8 mouse cellular contexts compared by ENCODE assay signal in genomic region chr17:65884061-65884669, GRCm38 (mm10). TPM values are rescaled to one million over a fixed set of nuclear protein-coding genes. Genes with fewer than 3 reads are reported as not detected.
DNase-seq lines count a peak whose midpoint lies in the region; ATAC-seq and TF ChIP-seq lines count a peak whose summit lies in the region.

No protein-coding gene starts in this region.

- H3K9me3 ChIP-seq in kidney, embryonic 14.5 days (ENCODE audit: control insufficient read depth, low read length) = no peaks in the 10 kb centered on the region

- H3K27ac ChIP-seq in kidney, embryonic 14.5 days (ENCODE audit: low read depth, low read length) = peak overlapping the region; percentile 83
- peak overlapping the region; percentile 60 for H3K27ac ChIP-seq in spleen, adult 2 months (ENCODE audit: insufficient read depth, low read length)

- no peaks in the 10 kb centered on the region for H3K36me3 ChIP-seq in kidney, embryonic 14.5 days (ENCODE audit: control insufficient read depth, insufficient read depth, low read length)
- no peaks in the 10 kb centered on the region for H3K36me3 ChIP-seq in spleen, adult 2 months (ENCODE audit: control insufficient read depth, insufficient read depth, low read length)

- TF ChIP-seq POLR2A in spleen, adult 2 months (IDR thresholded peaks at IDR 0.05; ENCODE audit: low read depth, low read length) = no peak

- TF ChIP-seq CTCF in spleen, adult 2 months (IDR thresholded peaks at IDR 0.05; ENCODE audit: extremely low read depth, insufficient read depth, insufficient read length, insufficient replicate concordance) = no peak

- under 1% methylated on average over 56 of the region's 56 CpGs for WGBS in kidney, embryonic 14.5 days
- WGBS in spleen, adult 2 months = under 1% methylated on average over 56 of the region's 56 CpGs

- H3K4me1 ChIP-seq in kidney, embryonic 14.5 days (ENCODE audit: control insufficient read depth, insufficient read depth, low read length) = peaks cover 34% of the 10 kb centered on the region
- no peaks in the 10 kb centered on the region; the same call in 1 of the 2 replicates for H3K4me1 ChIP-seq in spleen, adult 2 months (ENCODE audit: control insufficient read depth, insufficient read depth, insufficient read length)

- H3K4me3 ChIP-seq in kidney, embryonic 14.5 days (ENCODE audit: low read length) = peak overlapping the region; percentile 67
- peak overlapping the region; percentile 79 for H3K4me3 ChIP-seq in spleen, adult 2 months (ENCODE audit: extremely low read depth, insufficient read depth, insufficient read length)

- no peaks in the 10 kb centered on the region for H3K27me3 ChIP-seq in kidney, embryonic 14.5 days (ENCODE audit: control insufficient read depth, insufficient read depth, low read length)
- H3K27me3 ChIP-seq in spleen, adult 2 months (ENCODE audit: control insufficient read depth, insufficient read depth, low read length) = no peaks in the 10 kb centered on the region

- DNase-seq in adrenal gland, postnatal 14 days = peak; percentile 76
- DNase-seq in adrenal gland, adult 2 months = no peak
- DNase-seq in right cerebral cortex, adult 2 months (ENCODE audit: low spot score in 2 of 2) = peak; percentile 27 to 40
- no peak for DNase-seq in right cerebral cortex, postnatal 14 days
- DNase-seq in frontal cortex, postnatal 25 days (ENCODE audit: low spot score in 2 of 2) = peak; percentile 23 to 27
- peak; percentile 42 for DNase-seq in lung, postnatal 14 days
- DNase-seq in spleen, adult 2 months (ENCODE audit: low read depth in 1 of 2, low spot score in 2 of 2) = no peak

- H3K9ac ChIP-seq in kidney, embryonic 14.5 days (ENCODE audit: low read depth, low read length) = peak overlapping the region; percentile 78

- H3K4me2 ChIP-seq in kidney, embryonic 14.5 days (replicated peaks; ENCODE audit: low read depth, low read length) = peak overlapping the region; percentile 86

- ATAC-seq in kidney, embryonic 14.5 days (ENCODE audit: low FRiP score, low TSS enrichment) = peak; percentile 22

RNA-seq across cellular contexts. Expression of gene Ralbp1, which starts 1.4 kb away (rescaled TPM):
- 37.6 and 48.7 TPM in 2 replicates for total RNA-seq in adrenal gland, postnatal 14 days (2021)
- total RNA-seq in adrenal gland, adult 2 months (2021) = 10 to 100 TPM; 52.2 to 52.8 TPM
- polyA plus RNA-seq in adrenal gland, adult 2 months (2012; rRNA removed) = 23.7 and 28.4 TPM in 2 replicates
- polyA plus RNA-seq in kidney, embryonic 14.5 days (2014; fragmentation: Nextera tagmentation; extraction: Ambion mirVana) = 61.3 and 76.6 TPM in 2 replicates
- 22.7 and 26.6 TPM in 2 replicates for polyA plus RNA-seq in spleen, adult 2 months (2012; rRNA removed)

Comparison
In these comparisons a context has a peak if more than half of its experiments do, and no peak if none do; other contexts are left out.
1. DNase-seq: peak in adrenal gland, postnatal 14 days (single experiment), right cerebral cortex, adult 2 months (2 of 2), frontal cortex, postnatal 25 days (2 of 2) and lung, postnatal 14 days (single experiment); none in adrenal gland, adult 2 months (single experiment), right cerebral cortex, postnatal 14 days (single experiment) and spleen, adult 2 months (0 of 2).